ENCODE assay signal across 8 mouse cellular contexts in genomic region chr5:145231893-145232411, GRCm38 (mm10). TPM values are rescaled to one million over a fixed set of nuclear protein-coding genes. Genes with fewer than 3 reads are reported as not detected.
DNase-seq lines count a peak whose midpoint lies in the region; ATAC-seq and TF ChIP-seq lines count a peak whose summit lies in the region.

No protein-coding gene starts in this region.

- H3K4me2 ChIP-seq in lung, embryonic 16.5 days (ENCODE audit: low read depth, low read length), result peak overlapping the region; percentile 75
- peak overlapping the region; percentile 64 for H3K4me2 ChIP-seq in forebrain, postnatal 0 days (ENCODE audit: low read depth)

- peak overlapping the region; percentile 98 for H3K4me3 ChIP-seq in lung, embryonic 16.5 days (ENCODE audit: low read length)
- peak overlapping the region; percentile 93 for H3K4me3 ChIP-seq in forebrain, postnatal 0 days (ENCODE audit: low read depth, low read length)

- peaks cover 11% of the 10 kb centered on the region for H3K4me1 ChIP-seq in lung, embryonic 16.5 days (replicated peaks; ENCODE audit: control insufficient read depth, insufficient read depth, low read length)
- H3K4me1 ChIP-seq in forebrain, postnatal 0 days (ENCODE audit: insufficient read depth), result peaks cover 8% of the 10 kb centered on the region; the same call in 1 of the 2 replicates

- H3K36me3 ChIP-seq in lung, embryonic 16.5 days (ENCODE audit: control insufficient read depth, insufficient read depth, low read length), result peaks cover 17% of the 10 kb centered on the region
- peaks cover 33% of the 10 kb centered on the region for H3K36me3 ChIP-seq in forebrain, postnatal 0 days (ENCODE audit: insufficient read depth)

- peak; percentile 71 for ATAC-seq in lung, embryonic 16.5 days (ENCODE audit: low read depth)
- ATAC-seq in forebrain, postnatal 0 days, result no peak; the same call in none of the 2 replicates
- peak; percentile 16 for ATAC-seq in megakaryocyte progenitor cell, adult 5-6 weeks (replicated peaks; ENCODE audit: poor library complexity)

- no peaks in the 10 kb centered on the region for H3K9me3 ChIP-seq in lung, embryonic 16.5 days (ENCODE audit: control insufficient read depth, low read length)
- H3K9me3 ChIP-seq in forebrain, postnatal 0 days (ENCODE audit: low read length), result no peaks in the 10 kb centered on the region

- H3K27ac ChIP-seq in lung, embryonic 16.5 days (ENCODE audit: low read length), result peak overlapping the region; percentile 90
- peak overlapping the region; percentile 90 for H3K27ac ChIP-seq in forebrain, postnatal 0 days (ENCODE audit: low read depth, low read length)

- peak overlapping the region; percentile 99 for H3K9ac ChIP-seq in lung, embryonic 16.5 days (ENCODE audit: low read length)
- H3K9ac ChIP-seq in forebrain, postnatal 0 days, result peak overlapping the region; percentile 95

- no peaks in the 10 kb centered on the region for H3K27me3 ChIP-seq in lung, embryonic 16.5 days (ENCODE audit: control insufficient read depth, insufficient read depth, low read depth, low read length)
- H3K27me3 ChIP-seq in forebrain, postnatal 0 days (ENCODE audit: insufficient read depth, low read length), result no peaks in the 10 kb centered on the region

- peak; percentile 82 for DNase-seq in adrenal gland, adult 2 months
- DNase-seq in adrenal gland, adult 18-20 months (ENCODE audit: low spot score in 2 of 2), result no peak
- DNase-seq in lung, postnatal 10 days, result no peak
- no peak for DNase-seq in forebrain, postnatal 0 days
- no peak for DNase-seq in thymus, postnatal 36 days
- no peak for DNase-seq in right cerebral cortex, postnatal 25 days

- TF ChIP-seq CTCF in forebrain, postnatal 0 days (IDR thresholded peaks at IDR 0.05; ENCODE audit: low read depth), result no peak

- WGBS in lung, embryonic 16.5 days, result 1% methylated on average over 37 of the region's 49 CpGs
- under 1% methylated on average over 49 of the region's 49 CpGs for WGBS in forebrain, postnatal 0 days

RNA-seq across cellular contexts. Expression of gene Zfp655, which starts 0.4 kb away (rescaled TPM):
- total RNA-seq in adrenal gland, adult 2 months (2021), result 10 to 100 TPM; 47.0 to 56.5 TPM
- polyA plus RNA-seq in adrenal gland, adult 2 months (2012; rRNA removed), result 9.8 and 10.9 TPM in 2 replicates
- total RNA-seq in adrenal gland, adult 18-20 months (2021), result 10 to 100 TPM; 46.2 to 59.3 TPM
- polyA plus RNA-seq in lung, embryonic 16.5 days (2015; fragmentation: Nextera tagmentation; extraction: Ambion mirVana), result 33.9 and 36.5 TPM in 2 replicates
- 28.2 and 36.2 TPM in 2 replicates for total RNA-seq in forebrain, postnatal 0 days (2014; rRNA removed)
- polyA plus RNA-seq in forebrain, postnatal 0 days (2015; fragmentation: Nextera tagmentation; extraction: Ambion mirVana), result 23.9 and 25.7 TPM in 2 replicates
- total RNA-seq in megakaryocyte progenitor cell, adult 5-6 weeks (2015), result 39.7 and 45.3 TPM in 2 replicates
- total RNA-seq in megakaryocyte progenitor cell, adult 5-6 weeks (2017), result 28.8 and 34.3 TPM in 2 replicates

RNA-seq across cellular contexts. Expression of gene Zkscan5, which starts 27.6 kb away (rescaled TPM):
- total RNA-seq in adrenal gland, adult 2 months (2021), result 10 to 100 TPM; 11.2 to 13.5 TPM
- 3.2 and 3.6 TPM in 2 replicates for polyA plus RNA-seq in adrenal gland, adult 2 months (2012; rRNA removed)
- total RNA-seq in adrenal gland, adult 18-20 months (2021), result 10 to 100 TPM in 1 of 2 experiments, 1 to 10 TPM in 1; 9.2 to 10.6 TPM
- polyA plus RNA-seq in lung, embryonic 16.5 days (2015; fragmentation: Nextera tagmentation; extraction: Ambion mirVana), result 12.0 and 12.4 TPM in 2 replicates
- total RNA-seq in forebrain, postnatal 0 days (2014; rRNA removed), result 16.2 and 18.6 TPM in 2 replicates
- 11.3 and 12.2 TPM in 2 replicates for polyA plus RNA-seq in forebrain, postnatal 0 days (2015; fragmentation: Nextera tagmentation; extraction: Ambion mirVana)
- 4.6 and 5.2 TPM in 2 replicates for total RNA-seq in megakaryocyte progenitor cell, adult 5-6 weeks (2015)
- 5.7 and 7.6 TPM in 2 replicates for total RNA-seq in megakaryocyte progenitor cell, adult 5-6 weeks (2017)

RNA-seq across cellular contexts. Expression of gene Zkscan14, which starts 30.3 kb away (rescaled TPM):
- total RNA-seq in adrenal gland, adult 2 months (2021), result 1 to 10 TPM; 8.4 to 9.2 TPM
- 1.1 and 1.2 TPM in 2 replicates for polyA plus RNA-seq in adrenal gland, adult 2 months (2012; rRNA removed)
- 10 to 100 TPM in 1 of 2 experiments, 1 to 10 TPM in 1; 9.5 to 10.9 TPM for total RNA-seq in adrenal gland, adult 18-20 months (2021)
- 9.4 and 10.9 TPM in 2 replicates for polyA plus RNA-seq in lung, embryonic 16.5 days (2015; fragmentation: Nextera tagmentation; extraction: Ambion mirVana)
- total RNA-seq in forebrain, postnatal 0 days (2014; rRNA removed), result 15.6 and 16.0 TPM in 2 replicates
- polyA plus RNA-seq in forebrain, postnatal 0 days (2015; fragmentation: Nextera tagmentation; extraction: Ambion mirVana), result 11.7 TPM in 2 replicates
- total RNA-seq in megakaryocyte progenitor cell, adult 5-6 weeks (2015), result 9.2 and 9.9 TPM in 2 replicates
- total RNA-seq in megakaryocyte progenitor cell, adult 5-6 weeks (2017), result 27.6 and 30.1 TPM in 2 replicates

RNA-seq across cellular contexts. Expression of gene Atp5j2, which starts 40.1 kb away (rescaled TPM):
- 100 to 1,000 TPM; 500 to 593 TPM for total RNA-seq in adrenal gland, adult 2 months (2021)
- 43.5 and 53.7 TPM in 2 replicates for polyA plus RNA-seq in adrenal gland, adult 2 months (2012; rRNA removed)
- 100 to 1,000 TPM; 493 to 672 TPM for total RNA-seq in adrenal gland, adult 18-20 months (2021)
- polyA plus RNA-seq in lung, embryonic 16.5 days (2015; fragmentation: Nextera tagmentation; extraction: Ambion mirVana), result 672 and 734 TPM in 2 replicates
- total RNA-seq in forebrain, postnatal 0 days (2014; rRNA removed), result 139 and 295 TPM in 2 replicates
- 570 and 702 TPM in 2 replicates for polyA plus RNA-seq in forebrain, postnatal 0 days (2015; fragmentation: Nextera tagmentation; extraction: Ambion mirVana)
- total RNA-seq in megakaryocyte progenitor cell, adult 5-6 weeks (2015), result 353 and 371 TPM in 2 replicates
- 101 and 130 TPM in 2 replicates for total RNA-seq in megakaryocyte progenitor cell, adult 5-6 weeks (2017)

RNA-seq across cellular contexts. Expression of gene Zscan25, which starts 48.3 kb away (rescaled TPM):
- total RNA-seq in adrenal gland, adult 2 months (2021), result 10 to 100 TPM; 11.5 to 17.7 TPM
- 13.8 and 16.3 TPM in 2 replicates for polyA plus RNA-seq in adrenal gland, adult 2 months (2012; rRNA removed)
- 10 to 100 TPM; 15.4 to 16.6 TPM for total RNA-seq in adrenal gland, adult 18-20 months (2021)
- 0.15 and 0.57 TPM in 2 replicates for polyA plus RNA-seq in lung, embryonic 16.5 days (2015; fragmentation: Nextera tagmentation; extraction: Ambion mirVana)
- 20.9 and 27.4 TPM in 2 replicates for total RNA-seq in forebrain, postnatal 0 days (2014; rRNA removed)
- 0.48 and 0.65 TPM in 2 replicates for polyA plus RNA-seq in forebrain, postnatal 0 days (2015; fragmentation: Nextera tagmentation; extraction: Ambion mirVana)
- 7.4 and 7.5 TPM in 2 replicates for total RNA-seq in megakaryocyte progenitor cell, adult 5-6 weeks (2015)
- 5.2 and 9.3 TPM in 2 replicates for total RNA-seq in megakaryocyte progenitor cell, adult 5-6 weeks (2017)
